Mouse (Mus musculus) hindbrain, embryonic 10.5 days (tissue): ENCODE measurements around the gene Atp9a. TPM values are rescaled to one million over a fixed set of nuclear protein-coding genes. Genes with fewer than 3 reads are reported as not detected.

Source experiments
- DNase-seq: peaks from one replicate; pipeline ENCODE4 v3.0.0-alpha.2; 2017; ENCODE audit warnings: low spot score
- H3K27ac ChIP-seq: fragments of 300-500 bp; sonication (generic); 2 replicates; pipeline ENCODE4 v1.5.1; 2016; ENCODE audit warnings: mild to moderate bottlenecking, moderate library complexity
- H3K27me3 ChIP-seq: fragments of 300-500 bp; sonication (generic); 2 replicates; pipeline ENCODE4 v1.6.1; 2016; ENCODE audit warnings: mild to moderate bottlenecking; ENCODE audit not compliant: poor library complexity, insufficient read depth, severe bottlenecking
- H3K36me3 ChIP-seq: fragments of 300-500 bp; sonication (generic); 2 replicates; pipeline ENCODE4 v1.6.1; 2016; ENCODE audit warnings: mild to moderate bottlenecking, moderate library complexity
- H3K4me1 ChIP-seq: fragments of 300-500 bp; sonication (generic); replicated peaks from 2 replicates; pipeline ENCODE4 v1.6.1; 2016; ENCODE audit warnings: mild to moderate bottlenecking
- H3K4me3 ChIP-seq: fragments of 300-500 bp; sonication (generic); 2 replicates; pipeline ENCODE4 v1.5.1; 2016; ENCODE audit warnings: mild to moderate bottlenecking, moderate library complexity
- H3K9me3 ChIP-seq: fragments of 300-500 bp; sonication (generic); 2 replicates; pipeline ENCODE4 v1.6.1; 2016; ENCODE audit warnings: mild to moderate bottlenecking, moderate library complexity
- WGBS: fragments of 180-500 bp; shearing (Covaris S2); methylation state at CpG from one replicate; pipeline ENCODE4 v1.1.7; 2016; 5-methylcytosine and 5-hydroxymethylcytosine counted together
- polyA plus RNA-seq: library from polyadenylated mRNA; unstranded; fragments of >200 nt; fragmentation: Nextera tagmentation; extraction: Ambion mirVana; gene quantifications from 2 replicates; pipeline ENCODE4 v1.2.1, GENCODE M21; 2016

Gene Atp9a
- 14.6 and 20.1 TPM in 2 replicates for polyA plus RNA-seq

DNA sequence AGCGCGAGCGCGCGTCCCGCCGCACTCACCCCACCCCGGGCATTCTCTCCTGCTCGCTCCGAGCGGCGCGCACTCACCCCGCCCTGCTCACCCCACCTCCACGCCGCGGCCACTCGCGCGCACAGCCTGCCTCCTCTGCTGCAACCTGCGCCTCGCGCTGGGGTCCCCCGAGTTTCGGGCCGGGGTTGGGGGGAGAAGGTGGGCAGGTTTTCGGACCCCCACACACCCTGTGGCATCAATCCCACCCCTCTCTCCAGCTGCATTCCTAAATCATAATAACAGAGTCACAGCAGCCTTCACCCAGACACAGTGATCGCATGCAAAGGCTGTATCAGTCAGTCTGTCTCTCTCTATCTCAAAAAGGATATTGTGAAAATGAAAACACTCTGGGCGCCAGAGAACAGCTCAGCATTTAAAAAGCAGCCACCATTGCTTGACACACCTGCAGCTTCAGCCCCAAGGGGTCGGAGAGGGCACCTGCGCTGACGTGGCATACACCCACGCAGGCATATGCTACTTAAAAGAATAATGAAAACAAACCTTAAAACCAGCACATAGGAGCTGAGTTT is at the start of gene Atp9a:
Gene Atp9a (minus strand): TSS at position 351 of the 569 bp plus-strand sequence.
- peaks cover 4% of the 10 kb centered on the region; the same call in 1 of the 2 replicates for H3K9me3 ChIP-seq
- H3K36me3 ChIP-seq, result peaks cover 7% of the 10 kb centered on the region
- H3K4me1 ChIP-seq, result peaks cover 14% of the 10 kb centered on the region; the same call in 1 of the 2 replicates
- H3K27me3 ChIP-seq, result no peaks in the 10 kb centered on the region
- DNase-seq, result peak; percentile 65
- 7% methylated on average over 33 of the region's 33 CpGs for WGBS
- H3K27ac ChIP-seq, result peak within 1 kb of the TSS; percentile 94
- peak within 1 kb of the TSS; percentile 88 for H3K4me3 ChIP-seq

- DNase-seq, result peak; percentile 67
- H3K4me3 ChIP-seq, result no peak overlapping the region
- no peaks in the 10 kb centered on the region for H3K9me3 ChIP-seq
- no peaks in the 10 kb centered on the region for H3K27me3 ChIP-seq
- H3K4me1 ChIP-seq, result peaks cover 13% of the 10 kb centered on the region
- WGBS, result 39% methylated on average over 4 of the region's 4 CpGs
- peak overlapping the region; percentile 86 for H3K27ac ChIP-seq
- no peaks in the 10 kb centered on the region for H3K36me3 ChIP-seq
These were observed 49.0 kb upstream of the Atp9a start for GRCm38 (mm10) chr2:168791115-168791802.

DNA sequence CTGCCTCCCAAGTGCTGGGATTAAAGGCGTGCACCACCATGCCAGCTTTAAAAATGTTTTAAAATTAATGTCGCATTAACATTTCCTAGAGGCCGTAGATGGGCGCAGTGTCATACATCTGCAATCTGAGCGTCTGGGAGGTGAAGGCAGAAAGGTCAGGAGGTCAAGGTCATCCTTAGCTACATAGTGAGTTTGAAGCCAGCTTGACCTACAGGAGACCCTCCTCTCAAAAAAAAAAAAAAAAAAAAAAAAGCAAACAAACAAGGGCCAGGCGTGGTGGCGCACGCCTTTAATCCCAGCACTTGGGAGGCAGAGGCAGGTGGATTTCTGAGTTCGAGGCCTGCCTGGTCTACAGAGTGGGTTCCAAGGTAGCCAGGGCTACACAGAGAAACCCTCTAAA is 44.0 kb upstream of the Atp9a start:
- no peak overlapping the region for H3K4me3 ChIP-seq
- no peaks in the 10 kb centered on the region for H3K36me3 ChIP-seq
- peaks cover 14% of the 10 kb centered on the region; the same call in 1 of the 2 replicates for H3K27me3 ChIP-seq
- H3K27ac ChIP-seq, result no peak overlapping the region
- DNase-seq, result no peak
- peaks cover 15% of the 10 kb centered on the region for H3K4me1 ChIP-seq
- 90% methylated on average over 9 of the region's 9 CpGs for WGBS
- H3K9me3 ChIP-seq, result no peaks in the 10 kb centered on the region

DNA sequence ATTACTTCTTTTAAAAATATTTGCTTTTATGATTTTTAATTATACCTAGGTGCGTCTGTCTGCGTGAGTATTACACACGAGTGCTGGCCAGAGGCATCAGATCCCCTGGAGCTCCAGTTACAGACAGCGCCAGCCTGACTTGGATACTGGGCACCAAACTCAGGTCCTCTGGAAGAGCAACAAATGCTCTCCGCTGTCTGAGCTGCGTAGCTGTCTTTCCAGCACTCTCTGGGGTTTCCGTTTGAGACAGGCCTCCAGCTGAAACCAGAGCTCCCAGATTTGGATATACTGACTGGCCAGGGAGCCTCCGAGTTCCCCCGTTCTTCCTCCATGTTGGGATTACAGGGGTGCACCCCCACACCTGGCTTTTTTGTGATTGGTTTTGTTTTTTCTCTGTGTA is 38.4 kb upstream of the Atp9a start:
- WGBS, result 23% methylated on average over 9 of the region's 9 CpGs
- peak; percentile 17 for DNase-seq

GRCm38 (mm10) chr2:168780024-168780423 is 37.8 kb upstream of the Atp9a start:
- peaks cover 41% of the 10 kb centered on the region for H3K4me1 ChIP-seq
- no peaks in the 10 kb centered on the region for H3K36me3 ChIP-seq
- H3K4me3 ChIP-seq, result peak overlapping the region; percentile 21
- H3K27ac ChIP-seq, result peak overlapping the region; percentile 77
- peak; percentile 60 for DNase-seq
- peaks cover 20% of the 10 kb centered on the region; the same call in 1 of the 2 replicates for H3K27me3 ChIP-seq
- H3K9me3 ChIP-seq, result no peaks in the 10 kb centered on the region
- WGBS, result 6% methylated on average over 9 of the region's 9 CpGs

More for the DNA sequence above, 38.4 kb upstream of the Atp9a start:
- Histone ChIP-seq H3K27me3 (peaks cover 20% of the 10 kb centered on the region; the same call in 1 of the 2 replicates), H3K27ac (peak overlapping the region; percentile 77; the same call in 1 of the 2 replicates), H3K4me1 (peaks cover 41% of the 10 kb centered on the region), H3K36me3 (no peaks in the 10 kb centered on the region), H3K4me3 (0 out of 2 replicates have a peak overlapping the region, but pooled peaks have one; percentile 21), H3K9me3 (no peaks in the 10 kb centered on the region)

DNA sequence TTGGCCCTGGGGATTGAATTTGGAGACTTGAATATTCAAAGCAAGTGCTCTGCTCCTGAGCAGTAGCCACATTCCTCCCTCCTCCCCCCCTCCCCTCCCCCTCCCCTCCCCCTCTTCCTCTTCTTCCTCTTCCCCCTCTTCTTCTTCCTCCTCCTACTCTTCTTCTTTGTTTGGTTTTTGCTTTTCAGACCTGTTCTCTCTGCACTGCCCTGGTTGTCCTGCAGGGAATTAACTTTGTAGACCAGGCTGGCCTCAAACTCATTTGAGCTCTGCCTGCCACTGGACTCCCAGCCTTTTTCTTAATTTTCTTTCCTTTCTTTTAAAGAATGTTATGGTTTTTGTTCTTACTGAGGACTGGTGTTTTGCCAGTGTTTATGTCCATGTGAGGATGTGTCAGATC is 35.3 kb upstream of the Atp9a start:
- no peak overlapping the region for H3K4me3 ChIP-seq
- peaks cover 35% of the 10 kb centered on the region for H3K4me1 ChIP-seq
- no peak for DNase-seq
- peak overlapping the region; percentile 74; the same call in 1 of the 2 replicates for H3K27ac ChIP-seq
- H3K27me3 ChIP-seq, result peaks cover 13% of the 10 kb centered on the region; the same call in 1 of the 2 replicates
- no peaks in the 10 kb centered on the region for H3K9me3 ChIP-seq
- H3K36me3 ChIP-seq, result no peaks in the 10 kb centered on the region

DNA sequence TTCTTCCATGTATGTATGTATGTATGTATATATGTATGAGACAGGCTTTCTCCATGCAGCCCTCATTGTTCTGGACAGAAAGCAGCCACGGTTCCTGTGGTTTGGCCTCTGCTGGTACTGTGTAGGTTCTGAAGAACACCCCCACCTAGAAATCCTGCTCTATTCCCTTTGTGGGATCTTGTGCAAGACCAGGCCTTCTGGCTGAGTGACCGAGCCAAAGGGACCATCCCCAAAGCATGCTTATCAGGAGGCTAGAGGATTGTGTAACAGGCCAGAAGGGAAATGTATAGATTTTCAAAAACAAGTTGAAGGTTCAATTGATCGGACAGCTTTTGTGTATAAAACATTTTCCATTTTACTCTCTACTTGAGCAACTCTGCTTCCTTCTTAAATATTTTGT is 34.0 kb upstream of the Atp9a start:
- 0 out of 2 replicates have a peak overlapping the region, but pooled peaks have one; percentile 43 for H3K27ac ChIP-seq

DNA sequence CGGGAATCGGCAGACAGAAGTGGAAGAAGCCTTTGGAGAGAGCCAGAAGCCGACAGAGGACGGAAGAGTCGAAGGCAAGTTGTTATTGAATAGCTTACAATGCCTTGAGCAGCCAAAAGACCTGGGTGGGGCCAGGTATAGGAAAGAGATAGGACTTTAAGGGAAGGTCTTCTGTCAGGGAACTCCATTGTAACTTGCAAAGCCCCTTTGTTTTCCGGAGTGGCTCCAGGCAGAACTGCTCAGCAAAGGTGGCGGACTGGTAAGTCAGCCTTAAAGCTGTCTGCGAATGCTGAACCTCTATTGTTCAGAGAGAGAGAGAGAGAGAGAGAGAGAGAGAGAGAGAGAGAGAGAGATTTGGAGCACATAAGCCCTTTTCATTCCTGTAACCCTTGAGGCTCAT is 27.1 kb upstream of the Atp9a start:
- Histone ChIP-seq H3K4me3 (no peak overlapping the region), H3K9me3 (no peaks in the 10 kb centered on the region), H3K4me1 (peaks cover 43% of the 10 kb centered on the region), H3K36me3 (no peaks in the 10 kb centered on the region), H3K27me3 (peaks cover 20% of the 10 kb centered on the region), H3K27ac (no peak overlapping the region)
- DNase-seq, result no peak
- 37% methylated on average over 8 of the region's 8 CpGs for WGBS

More for the DNA sequence above, 34.0 kb upstream of the Atp9a start:
- DNase-seq, result no peak
- Histone ChIP-seq H3K36me3 (no peaks in the 10 kb centered on the region), H3K27me3 (peaks cover 6% of the 10 kb centered on the region; the same call in 1 of the 2 replicates), H3K9me3 (no peaks in the 10 kb centered on the region), H3K4me3 (no peak overlapping the region), H3K4me1 (peaks cover 35% of the 10 kb centered on the region)
- WGBS, result 75% methylated on average over 3 of the region's 3 CpGs

DNA sequence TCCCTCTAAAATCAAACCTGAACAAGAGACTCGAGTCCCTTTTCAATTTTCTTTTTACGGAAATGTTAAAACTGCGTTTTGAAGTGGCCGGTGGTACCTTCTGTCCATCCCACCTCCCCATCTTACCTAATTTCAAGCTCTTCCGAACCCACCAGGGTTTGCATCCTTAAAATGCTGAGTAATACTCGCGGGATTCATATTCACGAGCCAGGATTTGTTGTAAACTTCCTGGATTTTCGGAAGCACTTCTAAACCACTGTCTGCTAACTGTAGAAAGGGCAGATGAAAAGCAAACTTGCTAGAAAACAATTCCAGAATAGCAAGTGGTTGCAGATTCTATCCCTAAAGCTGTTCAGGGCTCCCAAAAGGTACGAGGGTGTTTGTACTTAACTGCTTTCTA is 25.4 kb upstream of the Atp9a start, which contains the start of gene Sall4:
Gene Sall4 (minus strand): TSS at position 362 of the 400 bp plus-strand sequence.
- Histone ChIP-seq H3K4me3 (peak within 1 kb of the TSS; percentile 90), H3K27me3 (peaks cover 20% of the 10 kb centered on the region), H3K36me3 (no peaks in the 10 kb centered on the region), H3K9me3 (no peaks in the 10 kb centered on the region), H3K27ac (peak within 1 kb of the TSS; percentile 96), H3K4me1 (peaks cover 59% of the 10 kb centered on the region)
- 13% methylated on average over 10 of the region's 10 CpGs for WGBS
- no peak for DNase-seq

- no peaks in the 10 kb centered on the region for H3K36me3 ChIP-seq
- H3K27ac ChIP-seq, result peak overlapping the region; percentile 96
- H3K27me3 ChIP-seq, result peaks cover 20% of the 10 kb centered on the region
- H3K4me3 ChIP-seq, result peak overlapping the region; percentile 90
- no peaks in the 10 kb centered on the region for H3K9me3 ChIP-seq
- peak; percentile 88 for DNase-seq
- WGBS, result under 1% methylated on average over 52 of the region's 52 CpGs
- H3K4me1 ChIP-seq, result peaks cover 68% of the 10 kb centered on the region
These were observed 24.5 kb upstream of the Atp9a start for GRCm38 (mm10) chr2:168766538-168767361.

GRCm38 (mm10) chr2:168765696-168766537 is 23.7 kb upstream of the Atp9a start:
- under 1% methylated on average over 65 of the region's 65 CpGs for WGBS
- H3K27me3 ChIP-seq, result peaks cover 20% of the 10 kb centered on the region
- H3K4me1 ChIP-seq, result peaks cover 76% of the 10 kb centered on the region

More at GRCm38 (mm10) chr2:168765696-168766537, 23.7 kb upstream of the Atp9a start:
- H3K9me3 ChIP-seq, result no peaks in the 10 kb centered on the region
- H3K36me3 ChIP-seq, result peaks cover 1% of the 10 kb centered on the region; the same call in 1 of the 2 replicates
- no peak for DNase-seq
- peak overlapping the region; percentile 90 for H3K4me3 ChIP-seq
- peak overlapping the region; percentile 96 for H3K27ac ChIP-seq
